ENCODE assay signal across 8 mouse cellular contexts in genomic region chr8:69584611-69585202, GRCm38 (mm10). TPM values are rescaled to one million over a fixed set of nuclear protein-coding genes. Genes with fewer than 3 reads are reported as not detected.
DNase-seq lines count a peak whose midpoint lies in the region; ATAC-seq lines count a peak whose summit lies in the region.

No protein-coding gene starts in this region.

- peak overlapping the region; percentile 44 for H3K4me3 ChIP-seq in kidney, embryonic 14.5 days (ENCODE audit: low read length)
- H3K4me3 ChIP-seq in liver, embryonic 11.5 days (ENCODE audit: low read depth, low read length): peak overlapping the region; percentile 48

- no peaks in the 10 kb centered on the region for H3K4me1 ChIP-seq in kidney, embryonic 14.5 days (ENCODE audit: control insufficient read depth, insufficient read depth, low read length)
- no peaks in the 10 kb centered on the region for H3K4me1 ChIP-seq in liver, embryonic 11.5 days (replicated peaks; ENCODE audit: control insufficient read depth, insufficient read depth, low read length)

- ATAC-seq in kidney, embryonic 14.5 days (ENCODE audit: low FRiP score, low TSS enrichment): no peak; the same call in 1 of the 2 replicates
- ATAC-seq in liver, embryonic 11.5 days (replicated peaks; ENCODE audit: low FRiP score): no peak

- whole genome bisulfite sequencing in kidney, embryonic 14.5 days: 1% methylated on average over 54 of the region's 54 CpGs
- WGBS in liver, embryonic 11.5 days: 2% methylated on average over 54 of the region's 54 CpGs

- no peaks in the 10 kb centered on the region for H3K36me3 ChIP-seq in kidney, embryonic 14.5 days (ENCODE audit: control insufficient read depth, insufficient read depth, low read length)
- no peaks in the 10 kb centered on the region for H3K36me3 ChIP-seq in liver, embryonic 11.5 days (ENCODE audit: control insufficient read depth, insufficient read depth, low read length)

- peak overlapping the region; percentile 77 for H3K4me2 ChIP-seq in kidney, embryonic 14.5 days (replicated peaks; ENCODE audit: low read depth, low read length)
- H3K4me2 ChIP-seq in liver, embryonic 11.5 days: peak overlapping the region; percentile 65

- peak overlapping the region; percentile 72 for H3K9ac ChIP-seq in kidney, embryonic 14.5 days (ENCODE audit: low read depth, low read length)
- peak overlapping the region; percentile 26; the same call in 1 of the 2 replicates for H3K9ac ChIP-seq in liver, embryonic 11.5 days (ENCODE audit: low read depth, low read length)

- no peaks in the 10 kb centered on the region for H3K27me3 ChIP-seq in kidney, embryonic 14.5 days (ENCODE audit: control insufficient read depth, insufficient read depth, low read length)
- peaks cover 7% of the 10 kb centered on the region; the same call in 1 of the 2 replicates for H3K27me3 ChIP-seq in liver, embryonic 11.5 days (replicated peaks; ENCODE audit: control insufficient read depth, insufficient read depth, low read length)

- no peak overlapping the region for H3K27ac ChIP-seq in kidney, embryonic 14.5 days (ENCODE audit: low read depth, low read length)
- no peak overlapping the region for H3K27ac ChIP-seq in liver, embryonic 11.5 days (ENCODE audit: low read depth, low read length)

- DNase-seq in thymus, postnatal 14 days: peak; percentile 30
- DNase-seq in thymus, adult 18-20 months: no peak
- peak; percentile 61 for DNase-seq in embryo, embryonic 10.5 days (ENCODE audit: low spot score)
- DNase-seq in heart, adult 9 months (ENCODE audit: low spot score in 2 of 2): peak; percentile 6 to 15
- DNase-seq in liver, embryonic 11.5 days (ENCODE audit: low spot score): peak; percentile 52
- DNase-seq in neural tube, embryonic 10.5 days (ENCODE audit: extremely low spot score, low spot score): peak; percentile 69
- DNase-seq in urinary bladder, postnatal 14 days (ENCODE audit: low spot score): peak; percentile 52

- H3K9me3 ChIP-seq in kidney, embryonic 14.5 days (ENCODE audit: control insufficient read depth, low read length): no peaks in the 10 kb centered on the region
- no peaks in the 10 kb centered on the region for H3K9me3 ChIP-seq in liver, embryonic 11.5 days (ENCODE audit: control insufficient read depth, low read length)

RNA-seq across cellular contexts. Expression of gene Zfp868, which starts 40.6 kb away (rescaled TPM):
- 25.1 and 27.6 TPM in 2 replicates for polyA plus RNA-seq in kidney, embryonic 14.5 days (2014; fragmentation: Nextera tagmentation; extraction: Ambion mirVana)
- 13.9 and 17.2 TPM in 2 replicates for polyA plus RNA-seq in liver, embryonic 11.5 days (2014; fragmentation: Nextera tagmentation; extraction: Ambion mirVana)

Comparison
In these comparisons a context has a peak if more than half of its experiments do, and no peak if none do; other contexts are left out.
1. DNase-seq: peak in thymus, postnatal 14 days (single experiment), embryo, embryonic 10.5 days (single experiment), heart, adult 9 months (2 of 2), liver, embryonic 11.5 days (single experiment), neural tube, embryonic 10.5 days (single experiment) and urinary bladder, postnatal 14 days (single experiment); none in thymus, adult 18-20 months (0 of 2).